Mouse (Mus musculus) CH12.LX (cell line): ENCODE measurements around the gene Nsd1. TPM values are rescaled to one million over a fixed set of nuclear protein-coding genes. Genes with fewer than 3 reads are reported as not detected.

Experiments
- DNase-seq: peaks from one replicate; pipeline ENCODE4 v3.0.0-alpha.2; 2013; ENCODE audit errors: extremely low read depth
- H3K27ac ChIP-seq: 2 replicates; pipeline ENCODE4 v1.5.1; 2012; ENCODE audit warnings: low read depth, mild to moderate bottlenecking, control low read depth, moderate library complexity; ENCODE audit not compliant: insufficient read depth
- H3K27me3 ChIP-seq: replicated peaks from 2 replicates; pipeline ENCODE3; 2012; ENCODE audit warnings: inconsistent platforms
- H3K36me3 ChIP-seq, 2 experiments: replicated peaks in 1 of 2; 2 replicates each; pipeline versions ENCODE3 to v1.6.1; 2012; ENCODE audit warnings: inconsistent platforms in 1 of 2, low read length in 1 of 2, mild to moderate bottlenecking in 1 of 2, mixed read lengths in 1 of 2, moderate library complexity in 1 of 2; ENCODE audit not compliant: control insufficient read depth in 1 of 2, insufficient read depth in 1 of 2
- H3K4me1 ChIP-seq, 2 experiments: 2 replicates each; pipeline ENCODE4 v1.6.1; 2012; ENCODE audit warnings: inconsistent platforms in 1 of 2, moderate library complexity in 1 of 2; ENCODE audit not compliant: insufficient read depth in 2 of 2, control insufficient read depth in 1 of 2
- H3K4me2 ChIP-seq: 2 replicates; pipeline ENCODE4 v1.6.1; 2012; ENCODE audit warnings: low read depth, mild to moderate bottlenecking, control low read depth; ENCODE audit not compliant: poor library complexity, insufficient read depth, severe bottlenecking
- H3K4me3 ChIP-seq, 3 experiments: fragments of 150-350 bp in 1 of 3; sonication (generic) in 1 of 3; replicated peaks in 1 of 3; 2 replicates each; pipeline versions ENCODE3 to v1.5.1; 2011 to 2012; ENCODE audit warnings: low read depth in 2 of 3, low read length in 2 of 3, mild to moderate bottlenecking in 2 of 3, moderate library complexity in 2 of 3, control low read depth in 1 of 3, improper control_type of control experiment in 1 of 3, inconsistent platforms in 1 of 3, mixed read lengths in 1 of 3; ENCODE audit not compliant: poor library complexity in 1 of 3
- H3K79me2 ChIP-seq: replicated peaks from 2 replicates; pipeline ENCODE4 v1.6.1; 2012; ENCODE audit warnings: mild to moderate bottlenecking, moderate library complexity; ENCODE audit not compliant: control insufficient read depth, poor library complexity, insufficient read depth, severe bottlenecking; ENCODE audit errors: extremely low read depth
- H3K9ac ChIP-seq: 2 replicates; pipeline ENCODE4 v1.6.1; 2012; ENCODE audit warnings: low read depth, mild to moderate bottlenecking, control low read depth, moderate library complexity; ENCODE audit not compliant: insufficient read depth
- H3K9me3 ChIP-seq: replicated peaks from 2 replicates; pipeline ENCODE3; 2012; ENCODE audit warnings: low read length, inconsistent platforms, mixed read lengths
- CTCF ChIP-seq, 2 experiments: IDR thresholded peaks in 1 of 2; conservative IDR thresholded peaks in 1 of 2; 2 replicates each; pipeline ENCODE4 v1.5.1; 2011 to 2012; ENCODE audit warnings: low read depth in 2 of 2, low read length in 2 of 2, improper control_type of control experiment in 1 of 2, inconsistent platforms in 1 of 2, mild to moderate bottlenecking in 1 of 2, moderate library complexity in 1 of 2
- EP300 ChIP-seq: IDR thresholded peaks from 2 replicates; pipeline ENCODE4 v1.6.1; 2011; ENCODE audit warnings: low read length, improper control_type of control experiment
- HCFC1 ChIP-seq: IDR thresholded peaks from 2 replicates; pipeline ENCODE4 v1.6.1; 2012; ENCODE audit warnings: low read depth, mild to moderate bottlenecking, inconsistent platforms, low read length, improper control_type of control experiment
- JUN ChIP-seq: IDR thresholded peaks from 2 replicates; pipeline ENCODE4 v1.6.1; 2011; ENCODE audit warnings: low read depth, mild to moderate bottlenecking, low read length, improper control_type of control experiment, moderate library complexity; ENCODE audit not compliant: insufficient read depth
- JUND ChIP-seq: conservative IDR thresholded peaks from 2 replicates; pipeline ENCODE4 v1.6.1; 2011; ENCODE audit warnings: low read depth, low read length, improper control_type of control experiment
- MAX ChIP-seq: IDR thresholded peaks from 2 replicates; pipeline ENCODE4 v1.6.1; 2011; ENCODE audit warnings: low read length, improper control_type of control experiment
- MXI1 ChIP-seq: IDR thresholded peaks from 2 replicates; pipeline ENCODE4 v1.6.1; 2011; ENCODE audit warnings: mild to moderate bottlenecking, low read depth, low read length, improper control_type of control experiment
- MYC ChIP-seq: IDR thresholded peaks from 2 replicates; pipeline ENCODE4 v1.6.1; 2011; ENCODE audit warnings: low read depth, mild to moderate bottlenecking, improper control_type of control experiment, low read length
- NELFE ChIP-seq: IDR thresholded peaks from 2 replicates; pipeline ENCODE4 v1.6.1; 2011; ENCODE audit warnings: low read depth, low read length, improper control_type of control experiment
- RAD21 ChIP-seq: IDR thresholded peaks from 2 replicates; pipeline ENCODE4 v1.6.1; 2011; ENCODE audit warnings: low read depth, mild to moderate bottlenecking, low read length, improper control_type of control experiment, moderate library complexity
- SMC3 ChIP-seq: IDR thresholded peaks from 2 replicates; pipeline ENCODE4 v1.6.1; 2011; ENCODE audit warnings: low read depth, low read length, improper control_type of control experiment
- TBP ChIP-seq: conservative IDR thresholded peaks from 2 replicates; pipeline ENCODE4 v1.6.1; 2011; ENCODE audit warnings: low read depth, low read length, improper control_type of control experiment
- ZKSCAN1 ChIP-seq: IDR thresholded peaks from 2 replicates; pipeline ENCODE4 v1.6.1; 2012; ENCODE audit warnings: low read depth, inconsistent platforms, low read length, improper control_type of control experiment, borderline replicate concordance
- dilution Hi-C: fragments of 300-500 bp; cut with MboI; formaldehyde crosslinking; loops from 2 replicates; pipeline ENCODE4 v1.14.3; 2020; ENCODE audit warnings: low sequenced_read_pairs; ENCODE audit not compliant: extremely low pct_unique_long_range_greater_than_20kb, extremely low pct_ligation_motif_present
- in situ Hi-C: fragments of 300-500 bp; cut with MboI; formaldehyde crosslinking; loops from 3 replicates; pipeline ENCODE4 v1.14.3; 2019; ENCODE audit warnings: low sequenced_read_pairs, low pct_ligation_motif_present, low pct_unique_long_range_greater_than_20kb, mixed read lengths
- polyA plus RNA-seq: library from polyadenylated mRNA; unstranded; fragments of >175 nt; gene quantifications from 2 replicates; pipeline ENCODE4 v1.2.1, GENCODE M21; 2012; ENCODE audit warnings: low read depth; ENCODE audit not compliant: insufficient read length
- total RNA-seq, 2 experiments: library from RNA; depleted of rRNA; stranded (reverse); fragments of 300-350 nt in 1 of 2; fragments of >200 nt in 1 of 2; gene quantifications; 2 replicates each; pipeline ENCODE4 v1.2.3; 2012 to 2014

The Nsd1 gene
- total and polyA plus RNA-seq, 3 experiments, result 11.8 to 13.8 (median 12.6) TPM

GRCm38 (mm10) chr13:55230701-55231100 lies 21.1 kb downstream of the Nsd1 start:
- in situ Hi-C loops, result no loop called here

DNA sequence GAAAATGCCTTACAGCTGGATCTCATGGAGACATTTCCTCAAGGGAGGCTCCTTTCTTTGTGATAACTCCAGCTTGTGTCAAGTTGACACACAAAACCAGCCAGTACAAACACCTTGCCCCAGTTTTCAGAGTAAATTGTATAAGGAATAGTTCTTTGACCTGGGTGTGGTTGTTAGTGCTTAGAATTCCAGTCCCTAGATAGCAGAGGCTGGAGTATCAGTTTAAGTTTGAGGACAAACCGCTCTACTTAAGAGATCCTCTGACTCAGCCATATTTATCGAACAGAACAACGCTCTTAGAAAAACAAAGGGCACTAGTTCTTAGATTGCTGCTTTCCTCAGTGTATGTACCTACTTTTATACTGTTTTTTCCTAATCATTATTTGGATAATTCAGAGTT lies 33.6 kb downstream of the Nsd1 start:
- Histone ChIP-seq H3K9ac (no peak overlapping the region), H3K4me3 (no peak overlapping the region), H3K4me1 (no peaks in the 10 kb centered on the region), H3K9me3 (no peaks in the 10 kb centered on the region), H3K4me2 (no peak overlapping the region), H3K36me3 (peaks cover 31 to 67% of the 10 kb centered on the region in 2 experiments), H3K79me2 (no peaks in the 10 kb centered on the region), H3K27ac (no peak overlapping the region), H3K27me3 (no peaks in the 10 kb centered on the region)
- DNase-seq, result no peak
- in situ Hi-C loops, result no loop called here
- dilution Hi-C loops, result no loop called here
- TF ChIP-seq ZKSCAN1 (no peak), MYC (no peak), JUN (no peak)
- TF ChIP-seq, all 38 proteins: peak for 0

More at GRCm38 (mm10) chr13:55230701-55231100, 21.1 kb downstream of the Nsd1 start:
- H3K4me3 ChIP-seq, result no peak overlapping the region
- no peaks in the 10 kb centered on the region for H3K9me3 ChIP-seq
- no peaks in the 10 kb centered on the region for H3K27me3 ChIP-seq
- no peak overlapping the region for H3K4me2 ChIP-seq
- H3K79me2 ChIP-seq, result no peaks in the 10 kb centered on the region
- DNase-seq, result no peak
- TF ChIP-seq HCFC1 (no peak), SMC3 (peak; percentile 37), MAX (no peak), MXI1 (no peak), CTCF (conservative IDR thresholded peaks at IDR 0.05 in 1 of 2, IDR thresholded peaks at IDR 0.05 in 1 of 2; ENCODE audit: low read depth in 2 of 2, low read length in 2 of 2) (peak in 1 of 2 experiments; percentile 46; a peak in 2 of 4 replicates), NELFE (no peak), ZKSCAN1 (no peak), JUND (no peak), EP300 (no peak), TBP (no peak), RAD21 (no peak; the same call in none of the 2 replicates)
- dilution Hi-C loops, result no loop called here
- H3K4me1 ChIP-seq, result peaks cover 0 to 8% of the 10 kb centered on the region in 2 experiments; a peak in 2 of 4 replicates
- H3K9ac ChIP-seq, result no peak overlapping the region
- H3K27ac ChIP-seq, result no peak overlapping the region
- H3K36me3 ChIP-seq, result peaks cover 12 to 41% of the 10 kb centered on the region in 2 experiments
